Mouse (Mus musculus) cerebellum, postnatal 25 days (tissue): ENCODE results near the gene Vmn2r17.
A peak's percentile ranks its signal among the peaks of the same experiment; 100 is the strongest.

Experiments used
- DNase-seq, 2 experiments: peaks; one replicate each; pipeline ENCODE4 v3.0.0; 2021; ENCODE audit warnings: mixed read lengths in 2 of 2

The Vmn2r17 gene

DNA sequence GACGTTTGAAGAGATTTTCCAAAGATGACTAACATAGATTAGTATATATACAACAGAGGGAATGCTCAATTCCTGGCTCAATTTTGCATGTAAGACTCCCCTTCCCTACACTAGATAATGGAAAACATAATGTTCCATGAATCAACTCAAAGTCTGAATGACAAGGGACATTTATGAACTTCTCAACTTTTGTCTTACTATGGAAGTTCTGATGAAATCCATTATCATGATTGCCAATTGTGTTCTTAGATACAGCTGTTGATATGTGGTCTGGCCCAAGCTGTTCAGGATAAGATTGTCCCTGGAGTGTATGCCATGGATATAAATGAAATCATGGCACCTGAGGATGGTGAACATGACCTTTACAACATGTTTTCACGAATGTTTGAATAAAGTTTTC, at the start of gene Vmn2r17:
Gene Vmn2r17 (plus strand): TSS at position 301 of the 400 bp plus-strand sequence.
- DNase-seq, result no peak

DNA sequence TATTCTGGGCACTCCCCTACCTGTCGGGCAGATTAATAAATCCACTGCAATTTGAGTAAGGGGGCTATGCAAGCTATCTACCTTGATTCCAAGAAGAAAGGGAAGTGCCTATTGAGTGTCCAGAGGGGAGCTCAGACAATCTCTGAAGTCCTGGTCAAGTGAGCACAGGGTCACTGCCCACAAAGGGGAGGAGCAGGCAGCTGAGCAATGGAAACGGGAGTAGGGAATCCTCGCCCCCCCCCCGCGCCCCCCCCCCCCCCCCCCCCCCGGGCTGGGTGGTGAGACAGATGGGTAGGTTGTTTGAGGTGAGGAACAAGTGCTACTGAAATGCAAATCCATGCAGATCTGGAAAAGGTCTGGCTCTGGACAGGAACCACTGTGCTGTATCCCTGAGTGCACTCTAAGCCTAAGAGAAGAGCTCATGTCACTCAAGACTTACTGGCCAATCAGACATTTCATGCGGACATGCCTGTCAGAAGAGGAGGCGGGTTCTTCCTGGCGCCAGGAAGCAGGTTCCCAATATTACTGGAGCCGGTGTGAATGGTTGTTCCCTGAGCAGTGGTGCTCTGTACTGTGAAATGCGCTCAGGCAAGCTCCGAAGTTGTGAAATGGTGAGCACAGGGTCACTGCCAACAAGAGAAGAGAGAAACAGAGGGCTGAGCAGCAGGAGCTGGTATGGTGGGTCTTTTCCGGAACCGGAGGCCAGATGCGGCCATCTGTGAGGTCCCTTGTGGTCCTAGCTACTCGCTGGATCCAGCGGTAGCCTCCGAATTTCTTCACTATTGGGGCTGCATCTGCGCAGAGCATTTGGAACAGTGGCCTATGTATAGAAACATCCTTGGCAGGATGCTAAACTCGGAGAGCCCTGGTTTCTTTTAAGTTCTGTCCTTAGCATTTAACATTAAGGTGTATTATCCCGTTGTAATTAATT, 47.4 kb downstream of the Vmn2r17 start:
- DNase-seq, result peak; percentile 12 to 32

DNA sequence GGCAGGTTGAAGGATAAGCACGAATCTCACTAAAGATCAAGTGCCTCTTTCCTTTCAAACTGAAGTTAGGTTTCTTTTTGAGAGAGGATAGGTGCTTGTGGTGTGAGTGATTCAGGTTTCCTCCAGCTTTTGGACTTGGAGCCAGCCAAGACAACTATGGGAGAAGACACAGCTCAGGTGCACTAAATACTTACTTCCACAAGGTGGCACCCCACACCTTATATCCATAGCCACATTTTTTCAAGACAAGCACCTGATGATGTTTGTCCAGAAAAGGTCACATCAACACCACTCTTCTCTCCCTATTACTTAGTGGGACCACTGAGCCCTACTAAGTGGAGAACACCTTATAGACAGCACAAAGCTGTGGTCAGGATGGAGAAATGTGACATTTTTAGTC, 87.2 kb downstream of the Vmn2r17 start:
- peak; percentile 11 to 40 for DNase-seq
